Mouse (Mus musculus) adrenal gland, postnatal 10 days (tissue): ENCODE data around the gene Gpld1. TPM values are rescaled to one million over a fixed set of nuclear protein-coding genes. Genes with fewer than 3 reads are reported as not detected.

ENCODE experiments used
- DNase-seq: peaks from one replicate; pipeline ENCODE4 v3.0.0; 2021; ENCODE audit warnings: mixed read lengths
- long read RNA-seq, 2 experiments: library from polyadenylated mRNA; stranded (forward); transcript quantifications; one replicate each; pipeline ENCODE4 v2.0.0; 2021
- total RNA-seq, 2 experiments: library from RNA; stranded (reverse); gene quantifications; 2 replicates each; pipeline ENCODE4 v1.2.3; 2021

The Gpld1 gene
- 10 to 100 TPM in 1 of 2 experiments, 1 to 10 TPM in 1; 7.2 to 14.2 TPM for total RNA-seq
- long read RNA-seq, experiment 1, full-length matches to known transcripts: 2 of 39 reads
- long read RNA-seq, experiment 1, partial matches to known transcripts: 31 of 39 reads
- long read RNA-seq, experiment 1, other reads (novel, unspliced or antisense): 6 of 39 reads
- long read RNA-seq, experiment 2, partial matches to known transcripts: 1 of 2 reads
- long read RNA-seq, experiment 2, other reads (novel, unspliced or antisense): 1 of 2 reads

DNA sequence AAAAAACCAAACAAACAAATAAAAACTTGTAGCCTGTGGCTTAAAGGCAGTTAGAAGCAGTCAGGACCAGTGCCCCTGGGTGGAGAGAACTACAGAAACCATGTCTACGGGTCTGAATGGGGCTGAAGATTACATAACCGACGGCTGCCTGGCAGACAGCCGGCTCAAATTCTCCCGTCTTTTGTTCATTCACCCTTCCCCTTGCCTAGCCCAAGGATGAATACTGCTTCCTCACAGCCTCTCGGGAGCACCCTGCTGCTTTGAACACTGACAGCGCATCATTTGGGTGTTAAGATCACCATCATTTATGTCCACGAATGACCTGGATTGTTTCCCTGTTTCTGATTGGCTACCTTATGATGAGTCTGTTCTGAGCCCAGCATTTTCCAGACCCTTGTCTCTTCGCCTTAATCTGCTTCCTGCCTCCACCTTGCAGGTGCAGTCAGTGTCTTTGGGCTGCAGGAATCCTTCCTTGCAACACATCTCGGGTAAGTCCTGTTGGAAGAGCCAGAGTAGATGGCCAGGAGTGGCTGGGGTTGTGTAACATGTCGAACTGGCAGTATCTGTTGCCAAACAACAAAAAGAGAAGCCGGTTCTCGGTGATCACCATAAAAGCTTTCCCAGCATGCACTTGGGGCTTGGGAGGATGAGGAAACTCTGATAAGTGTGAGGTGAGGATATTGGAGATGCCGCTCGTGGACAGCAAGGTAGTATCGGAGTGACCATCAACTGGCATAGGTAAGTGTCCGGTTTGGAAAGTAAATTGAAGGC, at the start of gene Gpld1:
Gpld1 (plus strand) TSS at position 641 of the 771 bp plus-strand sequence.
- peak; percentile 13 for DNase-seq

DNA sequence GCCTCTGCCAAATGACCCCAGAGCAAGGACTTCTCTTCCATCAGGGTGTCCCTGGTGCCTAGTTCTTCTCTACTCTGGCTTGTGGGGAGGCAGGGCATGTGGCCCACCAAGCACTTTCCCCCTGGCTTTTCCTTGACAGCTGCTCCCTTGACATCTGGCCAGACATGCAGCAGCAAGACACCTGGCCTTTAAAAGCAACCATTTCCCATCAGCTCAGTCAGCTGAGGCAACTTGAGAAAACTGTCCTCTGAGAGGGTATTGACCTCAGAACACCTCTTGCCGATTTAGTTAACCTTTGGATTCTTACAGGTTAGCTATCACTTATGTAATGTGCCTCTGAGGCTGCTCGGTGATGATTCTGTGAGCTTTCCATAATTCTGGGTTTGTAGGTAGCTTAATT, 49.1 kb upstream of the Gpld1 start:
- no peak for DNase-seq

DNA sequence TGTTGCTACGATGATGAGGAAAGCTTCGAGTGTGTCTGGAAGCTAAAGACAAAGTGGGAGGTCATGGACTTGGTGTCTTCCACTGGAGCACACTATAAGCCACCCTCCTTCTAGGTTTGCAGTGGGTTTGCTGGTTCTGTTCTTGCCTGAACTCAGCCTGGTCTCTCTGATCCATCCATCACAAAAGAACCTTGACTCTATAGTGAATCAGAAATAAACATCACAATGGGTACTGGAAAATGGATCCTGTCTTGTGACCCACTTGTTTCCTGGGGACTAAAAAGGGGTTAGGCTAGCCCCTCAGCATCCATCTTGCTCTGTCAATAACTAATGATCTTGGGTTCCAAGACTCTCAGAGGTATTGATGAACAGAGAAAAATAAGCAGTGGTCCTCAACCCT, 41.0 kb upstream of the Gpld1 start:
- no peak for DNase-seq

DNA sequence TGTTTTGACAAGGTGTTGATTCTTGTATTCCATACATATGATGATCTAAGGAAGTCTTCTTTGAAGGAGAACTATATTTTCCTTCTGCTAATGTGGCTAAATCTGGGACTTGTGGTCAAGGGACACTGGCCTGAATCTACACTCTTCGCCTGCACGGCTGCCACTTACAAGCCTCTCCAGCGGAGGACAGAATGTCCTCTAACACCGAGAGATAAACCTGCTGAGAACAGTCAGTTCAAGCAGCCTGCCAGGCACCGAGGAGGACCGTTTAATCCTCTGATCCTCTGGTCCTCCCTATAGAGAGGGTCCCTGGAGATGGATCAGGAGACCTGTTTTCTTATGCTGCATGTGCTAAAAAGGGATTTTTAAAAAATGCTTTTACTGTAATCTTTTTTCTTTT, 39.5 kb upstream of the Gpld1 start:
- DNase-seq: no peak

DNA sequence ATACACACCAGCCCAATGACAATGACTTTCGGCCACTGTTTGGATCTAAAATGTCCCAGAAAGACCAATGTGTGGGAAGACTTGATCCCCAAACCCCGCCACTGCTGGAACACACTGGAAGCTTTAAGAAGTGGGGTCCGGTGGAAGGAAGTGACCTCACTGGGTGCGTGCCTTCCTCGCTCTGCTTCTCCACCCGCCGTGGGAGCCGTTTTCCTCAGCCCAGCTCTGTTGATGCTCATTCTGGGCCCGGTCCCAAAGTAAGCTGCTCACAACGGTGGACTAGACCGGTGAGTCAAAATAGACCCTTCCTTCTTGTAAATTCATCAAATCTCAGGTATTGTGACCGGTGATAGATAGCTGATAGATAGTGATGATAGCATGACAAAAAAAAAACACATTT, 37.5 kb upstream of the Gpld1 start:
- no peak for DNase-seq

DNA sequence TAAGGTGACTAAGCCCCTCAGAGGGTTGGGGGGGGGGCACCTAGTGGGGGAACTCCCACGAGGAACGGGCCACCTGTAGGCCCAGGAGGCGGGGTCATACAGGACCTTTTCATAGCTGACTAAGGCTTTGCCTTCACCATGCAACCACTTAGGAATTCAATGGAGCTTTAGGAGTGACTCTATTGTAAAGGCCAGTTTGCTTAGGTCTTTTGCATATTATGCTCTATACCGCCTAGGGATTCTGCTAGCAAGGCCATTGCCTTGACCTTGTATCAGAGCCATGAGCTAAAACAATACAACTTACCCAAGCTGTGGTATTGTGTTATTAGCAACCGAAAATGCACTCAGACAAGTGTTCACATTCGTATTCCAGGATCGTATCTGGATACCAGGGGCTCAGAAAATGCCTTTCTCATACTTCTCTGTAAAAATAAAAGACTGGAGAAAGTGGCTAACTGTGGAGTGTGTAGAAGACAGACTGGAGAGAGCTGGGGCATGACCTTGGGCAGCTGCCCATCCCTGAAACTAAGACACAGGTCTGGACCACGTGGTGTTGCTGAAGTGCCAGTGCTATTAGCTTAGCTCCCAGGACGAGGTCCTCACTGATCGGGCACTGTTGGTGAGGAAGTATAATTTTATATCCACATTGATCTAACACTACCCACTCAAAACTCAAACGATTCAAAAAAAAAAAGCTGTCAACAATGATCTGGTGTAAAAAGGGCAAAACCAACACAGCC, 36.0 kb upstream of the Gpld1 start:
- peak; percentile 40 for DNase-seq

DNA sequence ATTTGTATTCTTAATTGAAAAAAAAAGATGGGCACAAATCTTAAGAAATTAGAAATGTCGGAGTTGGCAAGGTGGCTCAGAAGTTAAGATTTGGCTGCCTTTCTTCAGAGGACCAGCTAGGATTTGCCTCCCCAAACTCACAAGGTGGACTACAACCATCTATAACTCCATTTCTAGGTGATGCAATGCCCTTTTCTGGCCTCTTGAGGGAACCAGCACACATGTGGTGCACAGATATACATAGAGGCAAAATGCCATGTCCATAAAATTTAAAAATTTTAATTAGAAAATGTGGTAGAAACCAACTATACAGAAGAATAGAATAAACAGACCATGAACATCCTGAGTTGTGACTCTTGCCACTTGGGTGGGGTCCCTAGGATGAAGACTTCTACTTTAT, 33.8 kb upstream of the Gpld1 start:
- no peak for DNase-seq

DNA sequence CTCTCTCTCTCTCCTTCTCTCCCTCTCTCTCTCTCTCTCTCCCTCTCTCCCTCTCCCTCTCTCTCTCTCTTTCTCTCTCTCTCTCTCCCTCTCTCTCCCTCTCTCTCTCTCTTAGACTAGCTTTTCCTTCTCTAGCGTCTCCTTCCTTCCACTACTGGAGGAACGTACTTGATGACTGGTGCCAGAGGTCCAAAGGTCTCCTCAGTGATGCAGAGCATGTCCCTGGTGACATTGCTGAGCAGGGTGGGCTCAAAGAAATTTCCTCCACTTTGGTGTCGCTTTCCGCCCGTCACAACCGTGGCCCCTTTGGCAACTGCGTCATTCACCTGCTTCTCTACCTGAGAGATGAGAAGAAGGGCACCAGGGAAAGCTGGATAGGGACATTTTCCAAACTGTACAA, 29.4 kb upstream of the Gpld1 start:
- no peak for DNase-seq

DNA sequence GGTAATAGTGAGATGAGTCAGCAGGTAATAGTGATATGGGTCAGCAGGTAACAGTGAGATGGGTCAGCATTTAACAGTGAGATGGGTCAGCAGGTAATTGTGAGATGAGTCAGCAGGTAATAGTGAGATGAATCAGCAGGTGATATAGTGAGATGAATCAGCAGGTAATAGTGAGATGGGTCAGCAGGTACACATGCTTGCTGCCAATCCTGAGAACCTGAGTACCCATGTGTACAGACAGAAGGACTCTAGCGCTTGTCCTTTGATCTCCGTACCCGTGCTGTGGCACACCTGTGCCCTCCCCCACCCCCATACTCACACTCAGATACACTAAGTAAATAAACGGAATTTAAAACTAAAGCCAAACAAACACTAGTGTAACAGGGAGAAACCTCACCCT, 28.0 kb upstream of the Gpld1 start:
- no peak for DNase-seq

DNA sequence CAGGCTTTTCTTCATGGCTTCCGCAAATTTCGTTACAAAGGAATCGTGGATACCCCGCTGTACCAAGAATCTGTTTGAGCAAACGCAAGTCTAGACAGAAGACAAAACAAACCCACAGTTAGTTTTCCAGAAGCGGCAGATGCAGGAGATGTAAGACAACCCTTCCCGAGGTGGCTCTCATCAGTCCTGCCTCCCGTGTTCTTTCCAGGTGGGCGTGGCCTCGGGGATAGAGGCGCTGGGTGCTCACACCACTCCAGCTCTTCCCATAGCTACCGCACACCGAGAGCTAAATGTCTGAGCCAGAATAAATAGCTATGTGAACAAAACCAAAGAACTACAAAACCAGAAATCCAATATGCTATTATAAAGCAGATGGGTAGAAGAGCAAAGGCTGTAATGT, 27.1 kb upstream of the Gpld1 start:
- no peak for DNase-seq

DNA sequence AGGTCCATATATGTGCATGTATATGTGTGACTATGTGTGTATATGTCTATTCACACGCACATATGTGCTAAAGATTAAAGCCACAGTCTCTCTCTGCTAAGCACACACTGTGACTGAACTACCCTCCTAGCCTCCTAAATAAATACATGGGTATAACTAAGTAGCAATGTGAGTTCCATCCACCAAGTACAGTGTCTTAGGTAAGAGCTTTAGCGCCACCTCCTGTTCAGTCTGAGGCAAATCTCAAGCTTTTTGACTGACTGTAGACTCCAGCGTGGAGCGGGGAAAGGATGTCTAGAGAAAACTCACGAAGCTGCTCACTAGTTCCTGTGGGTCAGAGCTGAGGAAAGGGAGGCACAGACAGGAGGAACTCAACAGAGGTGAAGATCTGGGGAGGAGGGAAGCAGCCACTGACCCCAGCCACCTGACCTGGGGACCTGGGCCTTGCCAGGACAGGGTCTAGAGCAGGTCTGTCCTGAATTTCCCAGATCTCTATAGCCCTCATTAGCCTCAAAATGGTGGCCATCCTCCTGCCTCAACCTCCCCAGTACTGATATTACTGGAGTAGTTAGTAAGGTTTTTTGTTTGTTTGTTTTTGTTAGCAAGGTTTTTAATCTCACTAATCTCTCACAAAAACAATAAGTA, 22.5 kb upstream of the Gpld1 start:
- peak; percentile 65 for DNase-seq

DNA sequence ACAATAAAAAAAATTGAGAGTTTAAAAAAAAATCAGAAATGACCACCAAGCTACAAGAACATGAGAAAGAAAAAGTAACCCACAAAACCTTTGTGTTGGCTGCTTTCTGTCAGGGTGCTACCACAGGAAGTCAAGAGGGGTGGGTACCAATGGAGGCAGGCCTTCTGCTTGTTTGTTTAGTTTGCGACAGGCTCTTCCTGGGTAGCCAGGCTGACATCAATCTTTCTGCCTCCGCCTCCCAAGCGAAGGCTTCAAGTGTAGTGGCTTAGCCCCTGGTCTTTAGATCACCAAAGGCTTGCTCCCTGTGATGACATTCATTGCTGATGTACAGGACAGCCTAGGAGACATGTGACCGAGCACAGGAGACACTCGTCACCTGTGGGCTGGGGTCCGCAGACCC, 21.7 kb upstream of the Gpld1 start:
- no peak for DNase-seq

DNA sequence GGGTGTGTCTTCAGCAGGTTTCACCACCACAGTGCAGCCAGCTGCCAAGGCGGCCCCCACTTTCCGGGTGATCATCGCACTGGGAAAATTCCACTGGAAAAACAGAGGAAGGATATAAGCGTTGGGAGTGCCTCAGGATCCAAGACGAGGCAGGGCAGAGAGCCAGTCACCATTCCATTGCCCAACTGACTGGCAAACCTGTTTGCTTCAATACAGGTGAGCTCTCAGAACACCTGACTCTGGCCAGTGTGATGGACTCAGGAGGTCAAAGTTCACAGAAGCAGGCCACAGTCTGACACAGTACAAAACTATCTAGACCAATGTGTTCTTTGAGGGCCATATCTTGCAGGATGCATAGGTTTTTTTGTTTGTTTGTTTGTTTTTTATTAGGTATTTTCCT, 19.0 kb upstream of the Gpld1 start:
- no peak for DNase-seq

DNA sequence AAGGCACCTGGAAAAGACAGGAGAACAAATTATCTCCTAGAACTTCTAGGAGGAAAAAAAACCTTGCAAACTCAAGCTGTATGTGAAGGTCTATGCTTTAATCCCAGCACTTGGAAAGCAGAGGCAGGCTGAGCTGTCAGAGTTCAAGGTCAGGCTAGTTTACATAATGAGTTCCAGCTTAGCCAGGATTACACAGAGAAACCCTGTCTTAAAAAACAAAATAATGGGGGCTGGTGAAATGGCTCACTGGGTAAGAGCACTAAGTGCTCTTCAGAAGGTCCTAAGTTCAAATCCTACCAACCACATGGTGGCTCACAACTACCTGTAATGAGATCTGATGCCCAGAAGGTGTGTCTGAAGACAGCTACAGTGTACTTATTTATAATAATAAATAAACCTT, 12.4 kb upstream of the Gpld1 start:
- DNase-seq: no peak

DNA sequence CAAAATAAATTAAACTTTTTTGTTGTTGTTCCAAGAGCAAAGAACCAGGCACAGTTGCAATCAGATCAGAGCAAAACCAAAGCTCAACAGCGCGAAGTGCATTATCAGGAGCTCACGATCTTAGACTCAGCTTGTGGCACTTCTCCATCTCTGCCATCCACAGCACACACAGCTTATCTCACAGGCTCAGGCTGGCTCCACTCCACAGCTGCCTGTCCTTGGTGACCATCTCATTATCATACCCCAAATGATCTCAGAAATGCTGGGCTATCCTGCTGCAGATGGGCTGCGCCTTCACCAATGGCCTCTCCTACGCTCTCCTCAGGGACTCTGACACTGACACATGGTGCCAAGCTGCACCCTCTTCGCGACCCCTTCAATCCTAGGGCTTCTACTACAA, 9.8 kb upstream of the Gpld1 start:
- DNase-seq: no peak

DNA sequence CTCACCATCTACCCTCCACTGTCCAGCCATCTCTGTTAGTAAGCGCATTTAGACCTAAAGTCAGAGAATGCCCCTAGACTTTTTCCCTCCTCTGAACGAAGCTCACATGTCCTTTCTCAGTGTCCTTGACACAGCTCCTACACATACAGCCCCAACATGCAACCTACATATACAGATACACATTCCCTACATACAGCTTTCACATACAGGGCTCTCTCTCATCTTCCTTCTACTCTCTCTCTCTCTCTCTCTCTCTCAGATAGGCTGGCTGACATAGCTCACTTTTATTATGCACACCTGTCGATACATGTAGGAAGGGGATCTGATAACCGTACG, 6.2 kb upstream of the Gpld1 start:
- no peak for DNase-seq

DNA sequence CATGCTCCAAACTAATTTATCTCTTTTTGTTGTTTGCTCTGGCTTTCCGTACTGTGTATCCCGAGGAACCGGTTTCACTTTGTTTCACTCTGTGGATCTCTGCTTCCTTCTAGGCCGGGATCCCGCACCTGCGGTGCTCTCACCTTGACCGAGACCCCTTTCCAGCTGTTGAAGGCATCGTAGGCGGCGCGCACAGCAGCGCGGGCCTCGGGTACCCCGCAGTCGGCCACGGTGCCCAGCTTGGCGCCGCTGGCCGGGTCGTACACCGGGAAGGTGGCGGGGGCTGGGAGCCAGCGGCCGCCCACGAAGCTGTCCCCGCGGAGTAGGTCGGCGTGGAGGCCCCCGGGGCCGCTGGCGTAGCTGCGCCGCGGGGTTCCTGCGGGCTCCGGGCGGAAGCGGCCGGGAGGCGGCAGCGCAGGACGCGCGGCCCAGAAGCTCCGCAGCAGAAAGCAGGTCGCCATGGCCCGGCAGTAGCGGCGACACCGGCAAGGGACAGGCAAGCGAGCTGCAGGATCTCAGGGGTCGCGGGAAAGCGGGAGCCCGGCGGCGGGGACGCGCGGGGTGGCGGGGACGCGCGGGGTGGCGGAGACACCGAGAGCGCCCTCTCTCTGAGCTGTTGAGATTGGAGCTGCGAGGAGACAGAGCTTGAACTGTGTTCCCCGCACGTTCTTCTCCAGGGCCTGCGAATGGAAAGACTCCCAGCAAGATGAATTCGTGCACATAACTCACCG, 5.7 kb upstream of the Gpld1 start, which contains the start of gene Aldh5a1:
Aldh5a1 (minus strand) TSS at position 554 of the 731 bp plus-strand sequence.
- peak; percentile 87 for DNase-seq

DNA sequence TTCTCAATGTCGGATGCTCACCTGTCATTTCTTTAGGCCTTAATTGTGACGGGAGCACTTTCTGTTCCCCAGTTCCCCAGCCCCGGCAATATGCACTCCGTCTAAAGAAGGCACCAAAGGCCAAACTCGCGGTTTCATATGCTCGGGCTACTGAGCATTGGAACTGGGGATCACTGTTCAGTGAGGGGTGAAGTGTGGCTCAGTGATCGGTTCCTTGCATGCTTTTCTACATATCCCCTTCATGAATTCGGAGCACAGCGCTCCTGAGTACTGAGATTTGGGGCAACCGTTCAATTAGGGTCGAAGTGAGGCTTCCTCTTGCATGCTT, 5.1 kb upstream of the Gpld1 start:
- no peak for DNase-seq

DNA sequence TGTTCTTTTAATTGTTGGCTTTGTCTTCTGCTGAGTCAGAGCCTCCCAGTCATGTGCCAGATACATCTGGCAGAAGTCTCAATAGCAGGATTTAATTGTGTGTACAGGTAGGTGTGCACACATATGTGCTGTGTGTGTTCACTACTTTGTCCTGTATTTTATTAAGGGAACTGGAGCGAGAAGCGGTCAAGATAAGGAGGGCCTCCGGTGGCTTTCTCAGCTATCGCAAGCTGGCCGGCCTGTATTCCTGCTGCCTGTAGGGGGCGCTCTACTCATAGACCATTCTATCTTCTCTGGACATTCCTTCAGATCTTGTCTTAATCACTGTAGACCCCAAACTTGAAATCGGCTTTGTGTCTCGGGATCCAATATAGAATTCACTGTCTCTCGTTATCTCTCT, 4.3 kb upstream of the Gpld1 start:
- DNase-seq: peak; percentile 88

DNA sequence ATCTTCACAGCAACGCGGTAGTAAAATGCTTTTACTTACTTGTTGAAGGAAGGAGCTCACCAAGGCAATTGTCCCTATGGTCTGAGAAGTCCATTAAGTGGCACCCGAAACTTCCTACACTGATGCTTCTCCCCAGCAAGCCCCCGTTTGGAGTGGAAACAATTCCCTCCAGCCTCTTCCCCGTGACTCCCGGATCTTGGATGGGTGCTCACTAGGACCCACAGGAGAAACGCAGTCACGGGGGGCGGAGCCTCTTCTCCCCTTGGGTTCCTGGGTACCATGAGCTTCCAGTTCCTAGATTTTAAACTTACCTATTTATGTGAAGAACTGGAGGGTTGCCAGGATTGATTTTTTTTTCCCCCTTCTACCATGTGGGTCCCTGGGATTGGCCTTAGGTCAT, 3.5 kb upstream of the Gpld1 start:
- no peak for DNase-seq

DNA sequence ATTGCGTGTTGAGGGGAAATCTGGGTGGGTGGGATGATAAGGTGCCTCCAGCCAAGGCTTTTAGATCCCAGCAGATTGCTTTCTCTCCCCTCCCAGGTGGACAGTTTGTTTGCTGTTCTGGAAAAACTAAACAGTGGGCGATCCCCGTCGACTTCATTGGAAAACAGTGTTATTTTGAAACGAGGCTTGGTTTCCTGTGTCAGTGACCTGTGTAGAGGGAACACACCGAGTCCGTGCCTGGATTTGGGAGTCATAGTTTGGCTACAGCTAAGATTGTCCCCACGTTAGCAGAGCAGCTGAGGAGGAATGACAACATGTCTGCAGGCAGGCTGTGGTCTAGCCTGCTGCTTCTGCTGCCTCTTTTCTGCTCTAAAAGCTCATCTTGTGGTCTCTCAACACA, 351 bp downstream of the Gpld1 start:
- no peak for DNase-seq

DNA sequence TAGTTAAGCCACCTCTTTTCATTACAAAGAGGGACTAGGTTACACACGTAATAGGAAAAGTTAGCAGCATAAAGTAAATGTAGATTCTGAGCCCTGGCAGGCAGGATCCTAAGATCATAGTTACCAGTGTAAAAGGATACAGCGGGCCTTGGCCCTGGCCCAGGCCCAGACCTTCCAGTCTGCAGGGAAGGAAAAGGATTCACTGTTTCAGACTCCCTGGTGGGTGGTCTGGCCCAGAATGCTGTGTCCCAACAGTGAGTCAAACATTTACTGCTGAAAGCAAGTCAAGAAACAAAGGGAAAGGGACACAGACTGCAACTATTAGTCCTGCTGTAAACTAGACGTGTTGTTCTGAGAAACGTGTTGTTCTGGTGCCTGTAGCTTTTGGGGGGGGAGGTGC, 2.6 kb downstream of the Gpld1 start:
- no peak for DNase-seq

DNA sequence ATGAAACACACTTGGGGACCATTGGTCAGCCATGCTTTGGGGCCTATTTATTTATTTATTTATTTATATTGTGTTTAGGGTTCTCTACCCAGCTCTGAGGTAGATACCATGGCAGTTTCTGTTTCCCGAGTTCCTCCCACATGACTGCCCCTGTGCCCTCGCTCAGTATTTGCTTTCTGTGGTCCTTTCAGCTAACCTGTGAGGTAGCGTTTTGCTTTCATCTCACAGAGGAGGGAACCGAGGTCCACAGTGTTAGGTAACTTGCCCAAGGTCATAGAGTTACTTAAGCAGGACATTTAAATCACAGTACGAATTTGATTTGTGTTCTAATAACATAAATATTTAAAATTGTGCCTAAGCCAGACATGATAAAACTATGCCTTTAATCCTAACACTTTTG, 4.2 kb downstream of the Gpld1 start:
- no peak for DNase-seq
